ENCODE assay signal across 26 mouse cellular contexts in the genomic region with DNA sequence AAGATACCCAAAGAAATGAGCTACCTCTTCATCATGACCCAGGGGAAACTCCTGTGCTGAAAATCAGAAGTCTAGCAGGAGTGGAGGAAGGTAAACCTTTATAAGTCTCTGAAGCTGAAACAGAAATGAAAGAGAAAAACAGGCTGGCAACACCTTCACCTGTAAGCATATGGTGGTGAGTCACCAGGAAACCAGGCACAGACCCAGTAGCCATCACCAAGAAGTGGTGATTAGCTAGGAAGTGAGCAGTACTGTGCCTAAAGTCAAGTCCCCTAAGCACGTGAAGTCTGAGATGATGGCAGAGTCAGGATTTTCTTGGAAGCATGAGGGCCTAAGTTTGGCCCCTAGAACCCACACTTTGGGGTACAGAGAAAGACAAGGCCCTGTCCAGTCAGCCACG.
DNase-seq lines count a peak whose midpoint lies in the region; ATAC-seq lines count a peak whose summit lies in the region.
"Had no signal": no experiment of that assay in that cellular context is flagged by ENCODE, and none has a peak within 500 bp of the region (broad histone marks: within the 10 kb centered on the region; RNA-seq: fewer than 3 reads in every experiment).

No protein-coding gene starts in this region.

- no peaks in the 10 kb centered on the region for H3K4me1 ChIP-seq in midbrain, embryonic 14.5 days (ENCODE audit: control insufficient read depth, insufficient read depth, low read length)
- H3K4me1 ChIP-seq: embryonic facial prominence, embryonic 12.5 days; embryonic facial prominence, embryonic 15.5 days; heart, embryonic 10.5 days had no signal

- H3K9ac ChIP-seq in midbrain, embryonic 14.5 days (replicated peaks; ENCODE audit: low read length) = no peak overlapping the region
- H3K9ac ChIP-seq: embryonic facial prominence, embryonic 12.5 days; embryonic facial prominence, embryonic 15.5 days; heart, embryonic 13.5 days; hindbrain, embryonic 14.5 days had no signal

- peak; percentile 67 for ATAC-seq in cerebellum, adult (ENCODE audit: insufficient number of reproducible peaks, low FRiP score, low TSS enrichment)
- no peak for ATAC-seq in midbrain, embryonic 14.5 days (ENCODE audit: low FRiP score, low TSS enrichment)
- ATAC-seq: activated CD4-positive, CD25-positive, alpha-beta regulatory T cell, adult 4 months; forebrain, embryonic 14.5 days; hindbrain, postnatal 0 days; inflammation-experienced regulatory T-cells, adult 6 months; intestine, embryonic 16.5 days had no signal

- H3K4me3 ChIP-seq in midbrain, embryonic 14.5 days (replicated peaks; ENCODE audit: low read depth, low read length) = no peak overlapping the region
- H3K4me3 ChIP-seq: embryonic facial prominence, embryonic 12.5 days; embryonic facial prominence, embryonic 15.5 days; heart, adult 2 months; heart, embryonic 10.5 days; heart, embryonic 13.5 days had no signal

- intact Hi-C loops in left cerebral cortex, postnatal 36 days (cut with DNase I) = no loop called here

- no peak overlapping the region for H3K4me2 ChIP-seq in midbrain, embryonic 14.5 days (ENCODE audit: low read length)
- H3K4me2 ChIP-seq: embryonic facial prominence, embryonic 12.5 days; embryonic facial prominence, embryonic 15.5 days; heart, embryonic 13.5 days; hindbrain, embryonic 14.5 days had no signal

- WGBS in midbrain, embryonic 14.5 days = 85% methylated on average over 2 of the region's 2 CpGs

- H3K27me3 ChIP-seq in midbrain, embryonic 14.5 days (ENCODE audit: control insufficient read depth, insufficient read depth, low read length) = no peaks in the 10 kb centered on the region
- H3K27me3 ChIP-seq: embryonic facial prominence, embryonic 12.5 days; embryonic facial prominence, embryonic 15.5 days; heart, embryonic 13.5 days had no signal

- H3K9me3 ChIP-seq in midbrain, embryonic 14.5 days (ENCODE audit: control insufficient read depth, low read length) = no peaks in the 10 kb centered on the region
- H3K9me3 ChIP-seq: embryonic facial prominence, embryonic 12.5 days; embryonic facial prominence, embryonic 15.5 days; heart, embryonic 10.5 days had no signal

- H3K27ac ChIP-seq in midbrain, embryonic 14.5 days (replicated peaks; ENCODE audit: low read depth, low read length) = no peak overlapping the region
- H3K27ac ChIP-seq: embryonic facial prominence, embryonic 12.5 days; embryonic facial prominence, embryonic 15.5 days; heart, adult 2 months; heart, embryonic 10.5 days; heart, embryonic 13.5 days; hindbrain, embryonic 14.5 days; hindbrain, postnatal 0 days had no signal

- no peak for DNase-seq in cerebellum, postnatal 10 days
- DNase-seq in brain, adult 2 months (ENCODE audit: low read depth, low spot score) = peak; percentile 80
- peak; percentile 21 for DNase-seq in cerebellum, adult 8-10 months
- DNase-seq in cerebellum, postnatal 25 days = peak; percentile 29 to 55
- DNase-seq in ovary, postnatal 14 days (ENCODE audit: low spot score) = no peak
- DNase-seq in left cerebral cortex, postnatal 36 days (ENCODE audit: low spot score in 2 of 2) = no peak
- DNase-seq in midbrain, embryonic 14.5 days = no peak
- DNase-seq: adrenal gland, adult 8-10 months; adrenal gland, postnatal 25 days; gastrocnemius, postnatal 10 days; gastrocnemius, postnatal 36 days; heart, adult 2 months; heart, postnatal 14 days; heart, postnatal 4 days; kidney, adult 2 months had no signal

- H3K36me3 ChIP-seq in midbrain, embryonic 14.5 days (ENCODE audit: control insufficient read depth, insufficient read depth, low read length) = no peaks in the 10 kb centered on the region
- H3K36me3 ChIP-seq: embryonic facial prominence, embryonic 12.5 days; embryonic facial prominence, embryonic 15.5 days; heart, embryonic 10.5 days; heart, embryonic 13.5 days had no signal

Comparison
In these comparisons a context has a peak if more than half of its experiments do, and no peak if none do; other contexts are left out.
1. DNase-seq: peak in brain, adult 2 months (single experiment), cerebellum, adult 8-10 months (single experiment) and cerebellum, postnatal 25 days (2 of 2); none in cerebellum, postnatal 10 days (0 of 2), ovary, postnatal 14 days (single experiment), left cerebral cortex, postnatal 36 days (0 of 2) and midbrain, embryonic 14.5 days (single experiment).